Mouse (Mus musculus) hindlimb bud, embryonic 11.5 days (tissue): ENCODE results near the gene Uxs1.

ENCODE experiments used
- DNase-seq: peaks from one replicate; pipeline ENCODE4 v3.0.0-alpha.2; 2012; ENCODE audit warnings: low read depth, low spot score; ENCODE audit errors: extremely low spot score

Uxs1 gene

DNA sequence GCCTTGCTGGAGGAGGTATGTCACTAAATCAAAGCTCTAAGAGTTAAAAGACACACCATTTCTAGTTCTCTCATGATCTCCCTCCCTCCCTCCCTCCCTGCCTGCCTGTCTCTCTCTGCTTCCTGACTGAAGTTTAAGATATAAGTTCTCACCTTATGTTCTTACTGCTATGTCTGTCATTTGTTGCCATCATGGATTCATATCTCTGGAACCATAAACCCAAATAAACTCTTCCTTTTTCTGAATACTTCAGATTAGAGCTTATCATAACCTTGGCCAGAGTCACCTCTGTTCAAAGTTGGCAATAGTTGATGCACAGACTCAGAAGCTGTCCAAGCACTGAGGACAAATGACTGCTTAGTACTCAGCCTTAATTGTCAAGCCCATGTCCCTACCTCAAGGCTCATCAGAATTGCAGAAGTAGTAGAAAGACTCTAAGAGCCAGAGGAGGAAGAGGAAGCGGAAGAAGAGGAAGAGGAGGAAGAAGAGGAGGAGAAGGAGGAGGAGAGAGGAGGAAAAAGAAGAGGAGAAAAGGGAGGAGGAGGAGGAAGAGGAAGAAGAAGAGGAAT, 23.6 kb downstream of the Uxs1 start:
- no peak for DNase-seq

DNA sequence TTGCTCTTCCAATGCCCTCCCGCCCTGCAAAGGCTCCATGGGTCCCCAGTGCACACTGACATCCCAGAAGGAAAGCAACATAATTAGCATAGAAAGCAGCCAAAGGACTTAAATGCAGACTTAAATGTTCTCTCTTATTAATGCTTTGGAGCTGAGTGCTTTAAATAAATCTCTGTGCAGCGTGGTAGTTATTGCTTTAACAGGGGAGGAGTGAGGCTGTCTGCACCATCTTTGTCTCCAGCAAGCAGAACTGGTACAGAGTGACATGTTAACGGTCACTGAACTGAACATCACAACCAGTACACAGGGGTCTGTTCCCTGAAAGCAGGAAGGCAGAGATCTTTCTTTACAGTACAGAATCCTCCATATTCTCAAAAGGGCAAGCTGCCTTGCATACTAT, 29.6 kb downstream of the Uxs1 start:
- DNase-seq, result no peak

DNA sequence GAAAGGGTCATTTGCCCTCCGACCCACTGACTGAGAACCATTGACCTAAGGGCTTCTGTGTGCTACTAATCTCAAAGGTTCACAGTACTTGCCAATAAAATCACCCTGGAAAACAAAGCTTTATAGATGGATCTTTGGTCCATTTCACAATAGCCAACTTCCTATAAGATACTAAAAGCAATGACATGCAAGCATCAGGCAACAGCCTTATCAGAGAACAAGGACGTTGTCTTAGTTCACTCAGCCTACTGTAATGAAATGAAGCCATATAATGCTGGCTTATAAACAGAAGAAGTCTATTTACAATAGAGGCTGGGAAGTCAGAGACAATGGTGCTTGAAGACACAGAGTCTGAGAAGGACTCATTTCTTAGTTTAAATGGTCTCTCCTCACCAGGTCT, 37.8 kb downstream of the Uxs1 start:
- DNase-seq, result no peak

- DNase-seq, result no peak
Observed at GRCm38 (mm10) chr1:43786711-43787110, 40.9 kb downstream of the Uxs1 start.

- no peak for DNase-seq
Observed at GRCm38 (mm10) chr1:43785316-43785715, 42.3 kb downstream of the Uxs1 start.

DNA sequence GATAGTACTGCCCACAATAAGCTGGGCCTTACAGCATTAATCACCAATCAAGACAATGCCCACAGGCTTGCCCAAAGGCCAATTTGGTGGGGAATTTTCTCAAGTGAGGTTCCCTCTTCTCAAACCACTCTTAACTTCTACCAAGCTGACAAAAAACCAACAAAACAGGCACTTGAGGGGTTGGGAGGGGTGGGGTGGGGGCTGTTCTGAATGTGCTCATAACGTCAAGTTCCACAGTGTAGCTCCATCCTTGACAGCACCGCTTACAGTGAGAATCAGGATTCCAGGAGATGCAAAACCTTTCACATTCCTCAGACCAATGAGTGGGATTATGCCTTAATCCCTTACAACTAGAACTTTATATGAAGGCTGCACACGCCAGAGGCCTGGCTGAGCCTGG, 44.4 kb downstream of the Uxs1 start:
- DNase-seq, result no peak

DNA sequence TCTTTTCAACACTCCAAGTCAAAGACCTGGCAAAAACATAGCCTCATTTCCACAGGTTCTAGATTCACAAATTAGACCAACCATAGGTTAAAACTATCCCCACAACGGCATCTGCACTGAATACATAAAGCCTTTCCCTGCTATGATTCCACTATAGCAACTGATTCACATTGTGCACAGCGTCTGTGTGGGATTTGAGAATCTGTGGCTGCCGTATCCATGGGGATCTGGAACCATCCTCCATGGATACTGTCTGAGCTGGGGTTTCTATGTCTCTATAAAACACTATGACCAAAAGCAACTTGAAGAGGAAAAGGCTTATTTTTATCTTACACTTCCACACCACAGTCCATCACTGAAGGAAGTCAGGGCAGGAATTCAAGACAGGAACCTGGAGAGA, 44.9 kb downstream of the Uxs1 start:
- no peak for DNase-seq

GRCm38 (mm10) chr1:43781672-43782071, 45.9 kb downstream of the Uxs1 start:
- DNase-seq, result no peak

DNA sequence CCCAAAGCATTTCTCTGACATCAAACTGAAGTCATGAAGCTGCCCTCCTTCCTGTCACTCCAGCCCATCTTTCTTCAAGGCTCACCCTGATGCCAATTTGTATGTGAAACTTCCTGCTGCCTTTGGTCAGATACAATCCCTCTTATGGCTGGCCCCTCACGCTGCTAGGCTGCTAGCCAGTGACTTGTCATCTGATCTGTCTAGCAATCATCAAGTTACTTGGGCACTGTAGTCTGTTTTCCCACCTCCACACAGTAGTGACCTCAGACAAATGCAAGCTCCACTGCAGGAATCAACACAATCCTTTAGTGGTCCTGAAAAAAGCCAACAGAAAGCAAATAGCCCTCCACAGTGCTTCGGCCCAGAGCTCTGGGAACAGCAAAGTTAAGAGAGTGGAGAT, 46.4 kb downstream of the Uxs1 start:
- no peak for DNase-seq

DNA sequence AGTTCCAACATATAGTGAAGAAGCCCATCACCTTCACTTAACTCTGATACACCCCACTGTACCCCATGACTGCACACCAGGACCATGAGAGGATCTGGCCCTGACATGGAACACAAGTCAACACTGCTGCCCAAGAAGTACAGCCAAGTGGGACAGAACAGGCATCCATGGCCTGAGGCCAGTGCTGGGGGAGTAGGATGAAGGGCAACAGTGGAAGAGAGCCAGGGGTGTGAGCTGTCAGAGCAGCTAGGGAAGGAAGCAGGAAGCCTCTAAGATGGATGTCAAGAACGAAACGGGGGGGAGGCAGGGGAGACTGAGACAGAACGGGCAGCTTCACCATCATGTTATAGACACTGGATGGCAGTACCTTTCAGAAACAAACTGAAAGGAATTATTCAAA, 51.5 kb downstream of the Uxs1 start:
- no peak for DNase-seq

DNA sequence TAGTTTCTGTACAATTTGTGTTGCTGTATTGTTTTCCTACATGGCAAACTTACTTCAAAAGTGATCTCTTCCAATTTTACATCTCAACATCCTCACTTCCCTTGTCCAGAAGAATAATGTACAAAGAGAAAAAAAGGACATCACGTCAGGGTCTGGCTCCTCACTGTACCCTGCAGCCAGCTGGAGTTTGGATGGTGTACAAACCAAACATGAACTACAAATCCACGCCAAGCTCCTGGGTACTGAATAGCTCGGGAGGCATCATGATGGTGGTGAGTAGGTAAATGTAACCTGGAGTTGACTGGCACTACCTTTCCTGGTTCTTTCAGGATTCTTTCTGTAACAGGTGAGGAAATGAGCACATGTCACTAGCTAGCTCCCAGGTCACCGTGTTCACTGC, 53.5 kb downstream of the Uxs1 start:
- DNase-seq, result no peak

- no peak for DNase-seq
Observed at GRCm38 (mm10) chr1:43772694-43773093, 54.9 kb downstream of the Uxs1 start.

DNA sequence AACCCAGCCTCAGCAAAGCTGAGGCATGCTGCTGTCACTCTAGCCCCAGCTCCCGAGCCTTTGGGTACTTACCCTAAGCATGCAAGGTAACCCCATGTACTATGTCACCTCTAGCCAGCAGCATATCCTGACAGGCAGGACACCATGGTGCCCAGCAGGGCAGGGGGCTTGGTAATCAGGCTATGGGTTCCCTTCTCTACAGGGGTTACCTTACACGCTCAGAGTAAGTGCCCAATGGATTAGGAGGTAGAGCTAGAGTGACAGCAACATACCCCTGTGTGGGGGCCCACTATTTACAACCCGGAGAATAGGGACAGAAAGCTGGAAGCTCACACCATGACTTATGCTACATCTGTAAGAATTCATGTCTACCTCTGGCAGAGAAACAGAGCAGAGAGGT, 57.6 kb downstream of the Uxs1 start:
- no peak for DNase-seq

DNA sequence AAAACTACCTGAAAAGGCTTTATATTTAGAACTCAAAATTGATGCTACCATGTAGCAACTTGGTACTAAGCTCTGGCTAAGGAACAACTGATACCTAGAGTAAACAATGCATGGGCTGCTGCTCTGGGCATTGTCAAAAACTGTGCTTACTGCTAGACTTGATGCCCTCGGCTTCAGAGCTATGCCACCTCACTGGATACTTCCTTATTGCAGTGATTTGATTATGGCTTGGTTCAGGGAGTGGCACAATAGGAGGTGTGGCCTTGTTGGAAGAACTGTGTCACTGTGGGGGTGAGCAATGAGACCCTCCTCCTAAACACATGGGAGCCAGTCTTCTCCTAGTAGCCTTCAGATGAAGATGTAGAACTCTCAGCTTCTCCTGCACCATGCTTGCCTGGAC, 58.3 kb downstream of the Uxs1 start:
- no peak for DNase-seq

DNA sequence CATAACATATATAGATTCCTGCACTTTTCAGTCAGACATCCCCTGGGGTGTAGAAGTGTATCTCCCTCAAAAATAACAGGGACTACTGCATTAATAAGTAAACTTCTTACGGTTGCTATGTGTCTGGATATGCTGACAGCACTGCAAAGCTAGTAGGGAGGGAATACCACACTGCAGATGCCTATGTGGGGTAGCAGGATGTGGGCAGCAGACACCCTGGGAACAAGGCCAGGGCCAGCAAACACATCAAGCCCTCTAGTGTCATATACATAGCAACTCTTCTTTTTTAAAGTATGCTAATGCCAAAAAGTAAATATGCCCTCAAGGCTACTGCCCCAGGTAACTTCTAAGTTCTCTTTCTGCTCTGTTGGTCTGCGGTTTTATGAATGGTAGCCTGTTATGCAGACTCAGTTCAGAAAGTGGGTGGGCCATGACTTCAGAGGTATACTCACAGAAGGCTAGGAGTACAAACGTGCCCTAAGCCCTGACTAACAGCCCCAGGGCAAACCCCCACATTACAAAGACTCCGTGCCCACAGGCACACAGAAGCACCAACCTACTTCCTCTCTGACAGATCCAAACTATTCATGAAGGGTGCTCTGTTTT, 59.1 kb downstream of the Uxs1 start:
- DNase-seq, result no peak

DNA sequence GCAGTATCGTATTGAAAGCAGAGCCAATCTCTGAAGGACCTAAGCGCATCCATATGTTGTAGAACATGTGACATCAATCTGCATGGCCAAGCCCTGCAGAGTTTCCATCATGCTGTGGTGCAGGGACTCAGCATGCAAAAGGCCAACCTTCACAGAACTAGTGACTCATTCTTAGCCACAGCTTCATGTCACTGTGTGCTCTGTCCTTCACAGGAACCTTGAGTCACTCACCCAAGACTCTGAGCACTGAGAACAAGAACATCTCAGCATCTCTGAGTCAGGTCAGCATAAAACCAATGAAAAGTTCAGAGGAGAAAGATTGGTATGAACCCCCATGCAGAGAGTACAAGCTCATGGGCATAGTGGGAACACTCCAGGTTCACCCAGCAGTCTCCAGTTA, 61.3 kb downstream of the Uxs1 start:
- DNase-seq, result no peak

DNA sequence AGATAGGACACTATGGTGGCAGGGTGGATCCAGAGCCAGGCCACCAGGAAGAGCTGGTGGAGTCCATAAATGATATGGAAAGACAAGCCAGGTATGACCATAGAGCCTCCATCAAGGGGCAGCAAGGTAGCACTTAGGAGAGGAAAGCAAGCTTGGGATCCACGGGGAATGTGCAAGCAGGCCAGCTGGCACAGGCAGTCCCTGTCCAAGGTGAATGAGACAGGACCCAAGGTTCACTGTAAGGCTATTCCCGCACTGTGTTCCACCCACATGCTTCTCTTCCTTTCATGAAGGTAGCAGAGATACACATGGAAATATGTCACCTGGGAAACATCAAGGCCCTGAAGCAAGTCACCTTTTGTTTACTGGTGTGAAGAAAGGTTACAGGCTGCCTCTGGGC, 63.1 kb downstream of the Uxs1 start:
- DNase-seq, result no peak

DNA sequence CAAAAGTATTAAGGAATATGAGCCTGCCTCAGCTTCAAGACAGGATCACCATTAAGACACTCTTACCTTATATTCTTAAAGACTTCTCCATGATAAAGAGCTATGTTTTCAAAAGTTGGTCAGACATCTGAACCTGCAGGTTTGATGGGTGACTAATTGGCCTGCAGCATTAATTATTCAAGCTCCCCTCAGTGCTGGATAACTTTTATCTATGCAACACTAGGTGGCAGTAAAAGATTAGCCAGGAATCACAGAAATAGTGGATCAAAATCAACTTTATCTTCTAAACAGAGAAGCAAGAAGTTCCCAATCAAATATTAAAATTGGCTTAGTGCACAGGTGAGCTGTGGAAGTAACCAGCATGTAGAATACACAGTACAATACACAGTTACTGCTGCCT, 67.5 kb downstream of the Uxs1 start:
- no peak for DNase-seq

GRCm38 (mm10) chr1:43754448-43755312, 72.9 kb downstream of the Uxs1 start:
- no peak for DNase-seq

- DNase-seq, result no peak
Observed at GRCm38 (mm10) chr1:43738519-43738894, 89.1 kb downstream of the Uxs1 start.

GRCm38 (mm10) chr1:43737812-43738518, 89.6 kb downstream of the Uxs1 start:
- DNase-seq, result peak; percentile 54

DNA sequence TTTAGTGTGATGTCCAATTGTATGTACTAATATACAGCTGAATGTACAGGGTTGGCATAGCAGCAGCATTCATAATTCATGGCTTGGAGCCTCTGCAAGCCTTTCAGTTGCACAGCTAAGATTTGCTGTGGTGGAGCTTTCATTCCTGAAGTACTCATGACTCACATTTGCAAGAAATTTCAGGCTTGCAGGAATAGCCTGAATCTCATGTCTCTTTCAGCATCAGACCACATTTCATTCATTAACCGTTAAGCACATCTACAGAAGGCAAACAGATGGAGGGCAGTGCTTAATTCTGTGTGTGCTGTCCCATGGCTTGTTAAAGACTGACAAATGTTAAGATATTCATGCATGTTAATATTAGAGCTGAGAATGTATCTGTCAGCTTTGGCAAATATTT, 94.9 kb downstream of the Uxs1 start:
- DNase-seq, result no peak
